Mouse (Mus musculus) spleen, postnatal 10 days (tissue): ENCODE results near the gene Aplp2.
A peak's percentile ranks its signal among the peaks of the same experiment; 100 is the strongest.

Experiments
- DNase-seq, 2 experiments: peaks; one replicate each; pipeline ENCODE4 v3.0.0; 2021 to 2022; ENCODE audit warnings: low spot score in 2 of 2

Gene Aplp2

DNA sequence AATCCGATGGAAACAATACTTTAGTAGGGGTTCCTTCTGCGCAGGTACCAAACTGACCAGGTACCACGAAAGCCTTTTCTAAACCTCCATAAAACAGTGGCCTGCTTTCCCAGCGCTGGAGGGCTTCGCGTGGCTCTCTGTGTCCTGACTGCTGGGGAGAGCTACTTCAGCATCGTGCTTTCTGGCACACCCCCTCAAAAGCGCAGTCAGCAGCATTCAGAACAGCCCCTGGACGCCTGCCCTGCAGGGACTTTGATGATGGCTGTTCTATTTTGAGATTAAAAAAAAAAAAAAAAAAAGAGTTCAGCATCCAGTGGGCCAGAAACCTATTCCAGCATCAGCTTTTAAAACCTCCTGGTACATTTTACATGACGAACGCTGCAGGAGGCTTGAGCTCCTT is 14.2 kb upstream of the Aplp2 start:
- no peak for DNase-seq

DNA sequence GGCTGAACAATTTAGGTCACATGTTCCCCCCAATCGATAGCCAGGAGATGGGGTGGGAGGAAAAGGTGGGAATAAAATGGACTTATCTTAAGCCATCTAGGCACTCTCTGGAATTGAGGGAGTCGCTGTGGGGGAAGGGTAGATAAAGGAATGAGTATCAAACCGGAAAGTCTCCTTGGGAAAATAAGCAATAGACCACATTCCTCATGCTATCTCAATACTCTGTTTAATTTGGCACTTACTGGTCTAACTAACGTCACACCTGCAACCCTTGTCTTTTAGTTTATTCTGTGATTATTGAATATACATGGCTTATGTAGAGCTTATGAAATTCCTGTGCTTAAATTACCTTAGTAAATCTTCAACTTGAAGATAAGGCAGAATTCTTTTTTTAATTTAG is 11.9 kb upstream of the Aplp2 start:
- no peak for DNase-seq

DNA sequence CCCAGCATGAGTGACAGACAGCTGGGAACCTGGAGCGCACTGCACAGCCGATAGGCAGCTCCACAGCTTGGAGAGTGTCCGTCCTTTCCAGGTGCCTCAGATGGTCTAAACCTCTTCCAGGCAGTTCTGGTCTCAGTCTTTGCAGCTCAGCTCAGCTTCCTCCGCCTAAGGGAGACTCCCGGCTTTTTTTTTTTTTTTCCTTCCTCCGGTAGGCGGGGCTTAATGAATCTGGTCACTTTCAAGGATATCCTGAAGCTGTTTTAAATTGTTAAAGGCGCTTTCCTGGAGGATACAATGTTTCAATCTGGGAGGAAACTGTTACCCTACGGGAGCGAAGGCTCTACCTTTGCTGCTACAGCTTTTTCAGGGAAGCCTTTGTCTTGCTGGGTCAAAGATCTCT is 9.6 kb upstream of the Aplp2 start:
- DNase-seq: no peak

DNA sequence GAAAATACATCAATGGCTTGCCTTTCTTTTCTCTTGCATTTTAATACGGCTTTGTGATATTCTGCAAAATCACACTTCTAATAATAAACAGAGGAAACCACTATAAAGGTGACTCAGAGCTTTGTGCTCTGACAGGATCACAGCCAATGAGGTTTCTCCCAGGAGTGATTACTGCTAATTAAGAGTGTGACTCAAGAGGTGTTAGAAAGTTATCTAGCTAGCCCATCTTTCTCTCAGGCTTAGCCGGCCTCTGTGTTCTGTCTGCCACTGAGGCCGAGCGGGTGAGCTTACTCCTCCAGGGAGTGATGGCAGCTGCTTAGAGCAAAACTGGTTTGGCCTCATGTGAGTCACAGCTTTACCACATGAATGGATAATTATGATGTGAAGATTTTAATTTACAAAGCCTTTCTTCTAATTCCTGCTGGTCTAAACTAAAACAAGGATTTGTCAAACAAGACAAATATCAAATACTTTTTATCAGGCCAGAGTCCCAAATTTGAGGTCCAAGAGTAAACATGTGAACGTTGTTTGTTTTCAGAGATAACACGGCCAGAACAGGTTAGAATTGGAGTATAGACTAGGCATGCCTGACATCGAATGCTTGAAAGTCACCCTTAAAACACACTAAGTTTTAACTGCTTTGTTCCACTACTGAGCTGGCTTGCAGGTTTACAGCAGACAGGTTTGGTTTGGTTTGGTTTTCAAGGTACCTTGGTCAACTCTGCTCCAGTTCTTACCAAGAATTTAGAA is 6.2 kb upstream of the Aplp2 start:
- DNase-seq: no peak

DNA sequence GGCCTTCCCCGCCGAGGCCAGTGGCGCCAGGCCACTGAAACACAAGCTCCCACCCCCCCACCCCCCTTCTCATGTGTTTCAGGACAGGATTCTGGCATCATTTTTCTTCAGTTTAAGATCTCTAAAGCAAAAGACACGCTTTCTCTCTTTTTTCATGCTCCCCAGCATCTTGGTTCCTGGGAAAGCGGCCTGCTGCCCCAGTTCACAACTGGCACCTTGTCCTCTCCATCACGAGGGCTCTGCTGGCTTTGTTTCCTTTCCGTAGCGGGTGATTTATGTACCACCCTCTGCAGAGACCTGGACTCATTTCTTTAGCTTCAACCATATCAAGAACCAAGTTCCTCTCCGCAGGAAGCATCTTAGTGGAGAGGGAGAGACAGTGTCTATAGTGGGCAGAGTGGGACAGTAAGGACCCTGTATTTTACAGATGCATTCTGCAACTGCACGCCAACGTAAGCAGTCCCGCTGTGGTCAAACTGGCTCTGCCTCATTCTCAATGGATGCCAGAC is 939 bp upstream of the Aplp2 start:
- no peak for DNase-seq

DNA sequence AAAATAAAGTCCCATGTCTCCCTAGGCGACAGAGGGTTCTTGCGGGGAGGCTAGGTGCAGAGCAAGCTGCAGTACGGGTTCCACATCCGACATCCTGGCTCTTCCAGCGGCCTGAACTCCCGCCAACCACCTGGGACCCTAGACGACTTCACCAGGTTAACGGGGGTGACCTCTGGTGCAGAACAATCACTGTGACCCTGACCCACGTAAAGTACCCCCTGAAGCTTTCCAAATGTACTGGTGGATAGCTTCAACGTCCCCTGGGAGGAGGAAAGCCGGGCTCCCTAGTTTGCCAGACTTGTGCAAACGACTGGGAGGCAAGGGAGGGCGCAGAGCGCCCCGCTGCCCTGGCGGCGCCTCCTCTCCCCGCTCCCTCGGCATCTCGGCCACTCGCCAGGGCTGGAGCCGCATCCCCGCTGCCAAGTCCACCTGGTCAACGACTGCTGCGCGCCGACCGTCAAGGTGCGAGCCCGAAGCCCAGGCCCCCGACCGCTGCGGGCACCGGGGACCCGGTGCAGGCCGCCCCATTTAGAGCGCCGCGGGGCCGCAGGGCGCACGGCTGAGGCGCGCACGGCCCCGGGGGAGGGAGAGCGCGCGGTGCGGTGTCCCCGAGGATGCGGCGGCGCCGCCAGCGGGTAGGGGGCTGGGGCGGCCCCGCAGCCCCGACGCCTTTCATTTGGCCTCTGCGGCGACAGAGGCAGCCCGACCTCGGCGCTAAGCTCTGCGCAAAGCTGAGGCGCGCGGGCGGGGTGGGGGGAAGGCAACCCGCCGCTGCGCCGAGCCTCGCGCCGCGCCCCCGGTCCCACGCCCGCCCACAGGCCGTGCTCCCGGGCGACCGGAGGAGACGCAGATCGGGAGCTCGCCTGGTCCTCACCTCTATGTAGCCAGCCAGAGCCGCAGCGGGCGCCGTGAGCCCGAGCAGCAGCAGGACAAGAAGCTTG is 596 bp downstream of the Aplp2 start:
- peak; percentile 58 to 63 for DNase-seq

DNA sequence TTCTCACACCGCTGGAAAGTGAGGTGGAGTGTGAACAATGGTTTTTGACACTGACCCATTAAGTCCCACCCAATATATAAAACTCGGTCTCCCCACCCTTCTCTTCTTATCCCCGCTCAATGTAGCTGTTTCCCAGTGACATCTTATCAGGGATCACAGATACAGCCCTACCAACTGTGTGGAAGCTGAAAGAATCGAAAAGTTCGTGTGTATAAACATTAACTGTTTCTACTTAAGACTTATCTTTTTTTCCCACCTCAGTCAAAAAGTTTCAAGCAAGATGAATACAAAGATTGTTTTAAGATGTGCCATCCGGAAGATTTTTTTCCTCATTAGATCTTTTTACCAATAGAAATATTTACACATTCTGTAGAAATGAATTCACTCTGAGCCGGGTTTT is 1.5 kb downstream of the Aplp2 start:
- no peak for DNase-seq

DNA sequence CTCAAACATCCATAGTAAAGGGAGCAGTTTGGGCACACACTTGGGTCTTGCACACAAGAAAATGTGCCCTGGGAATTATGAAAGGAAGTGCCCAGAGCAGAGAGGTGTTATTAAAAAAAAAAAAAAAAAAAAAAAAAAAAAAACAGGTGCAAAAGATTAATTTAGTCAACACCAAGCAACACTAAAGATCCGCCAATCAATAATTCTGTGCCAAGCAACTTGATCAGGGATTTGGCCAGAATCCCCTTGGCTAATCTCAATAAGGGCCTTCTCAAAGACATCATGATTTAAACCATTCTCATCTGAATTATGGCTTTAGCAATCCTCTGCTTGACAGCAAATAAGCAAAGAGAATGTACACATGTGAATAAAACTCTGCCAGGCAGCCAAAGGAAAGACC is 2.1 kb downstream of the Aplp2 start:
- DNase-seq: no peak

DNA sequence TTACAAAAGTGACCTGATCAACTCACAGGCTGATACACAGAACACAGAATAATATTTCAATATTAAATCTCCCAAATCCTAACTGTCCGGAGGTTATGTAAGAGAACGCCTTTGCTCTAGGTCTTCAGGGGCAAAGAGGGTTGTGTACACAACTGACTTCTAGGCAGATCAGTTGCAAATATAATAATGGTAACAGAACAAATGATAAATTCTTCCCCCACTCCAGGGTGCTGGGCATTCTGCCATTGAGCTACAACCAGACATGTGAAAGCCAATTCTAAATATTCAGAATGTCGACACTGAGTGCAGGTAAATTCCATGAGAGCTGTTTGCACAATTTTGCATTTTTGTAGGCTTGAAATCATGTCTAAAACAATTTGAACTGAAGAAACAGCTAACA is 3.9 kb downstream of the Aplp2 start:
- no peak for DNase-seq

DNA sequence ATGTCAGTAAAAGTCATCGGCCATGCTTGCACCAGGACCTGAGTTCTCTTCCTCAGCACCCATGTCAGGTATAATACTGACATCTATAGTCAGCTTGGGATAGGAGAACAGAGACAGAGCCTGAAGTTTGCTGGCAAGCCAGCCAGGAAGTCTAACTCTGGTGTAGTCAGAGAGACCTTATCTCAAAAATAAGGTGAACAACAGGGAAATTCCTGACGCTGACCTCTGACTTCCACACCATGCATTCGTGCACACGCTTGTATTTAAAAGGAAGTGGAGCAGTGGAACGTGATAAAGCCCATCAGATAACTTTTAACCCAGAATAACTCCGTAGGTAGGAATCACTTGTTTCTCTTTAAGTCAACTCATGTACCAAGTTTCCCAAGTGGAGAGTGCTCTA is 6.9 kb downstream of the Aplp2 start:
- DNase-seq: no peak

DNA sequence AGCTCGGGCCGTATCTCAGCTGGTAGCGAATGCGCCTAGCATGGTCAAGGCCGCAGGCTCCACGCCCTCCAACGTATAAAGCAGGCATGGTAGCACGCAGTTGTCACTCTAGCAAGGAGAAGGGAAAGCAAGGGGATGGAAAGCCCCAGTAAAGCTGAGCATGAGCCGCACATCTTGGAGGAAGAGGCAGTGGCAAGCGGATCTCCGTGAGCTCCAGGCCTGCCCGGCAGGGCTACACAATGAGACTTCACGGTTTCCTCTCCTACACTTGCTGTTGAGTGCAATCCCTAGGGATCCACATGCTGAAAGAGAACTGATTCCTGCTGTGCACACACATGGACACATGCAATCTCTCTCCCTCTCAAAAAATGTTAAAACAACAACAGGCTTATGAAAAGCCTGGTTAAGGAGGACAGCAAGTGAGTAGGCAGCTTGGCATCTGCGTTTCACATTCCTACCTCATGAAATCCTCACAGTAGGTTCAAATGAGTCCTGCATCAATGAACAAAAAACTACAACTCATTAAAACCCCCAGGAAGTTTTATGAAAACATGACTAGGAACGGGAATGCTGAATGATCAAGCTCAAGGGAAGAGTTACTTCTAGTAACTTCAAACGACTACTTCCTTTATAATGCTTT is 7.9 kb downstream of the Aplp2 start:
- DNase-seq: no peak

DNA sequence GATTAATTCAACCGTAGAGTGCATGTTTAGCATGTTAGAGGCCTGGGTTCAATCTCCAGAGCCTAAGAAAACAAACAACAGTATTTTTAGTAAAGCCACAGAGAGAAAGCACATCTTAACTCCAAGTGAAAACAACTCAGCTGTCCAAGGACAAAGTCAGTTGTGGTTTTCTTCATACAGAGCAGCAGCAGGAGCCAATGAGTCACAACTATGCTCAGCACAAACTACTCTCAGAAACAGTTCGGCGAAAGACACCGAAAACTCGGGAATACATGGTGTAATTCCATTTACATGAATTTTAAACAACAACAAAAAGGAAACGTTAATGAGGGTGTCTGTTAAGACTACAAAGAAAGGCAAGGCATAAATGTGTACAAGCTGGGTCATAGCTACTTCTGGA is 8.5 kb downstream of the Aplp2 start:
- DNase-seq: no peak

DNA sequence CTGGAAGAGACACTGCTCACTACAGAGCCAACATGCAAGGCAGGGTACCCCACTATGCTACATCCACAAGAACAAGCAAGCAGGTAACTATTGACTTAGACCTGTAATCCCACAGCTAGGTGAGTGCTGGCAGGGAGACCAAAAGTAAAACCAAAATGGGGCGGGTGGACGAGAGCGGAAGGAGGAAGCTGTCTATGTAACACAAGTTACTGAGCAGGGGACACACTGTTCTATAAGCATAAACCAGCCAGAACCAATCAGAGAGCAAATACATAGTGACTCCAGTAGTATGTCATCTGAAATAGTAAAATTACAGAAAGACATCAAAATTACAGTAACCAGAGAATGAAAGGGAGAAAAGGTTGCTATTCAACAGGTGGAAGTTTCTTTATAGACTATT is 13.0 kb downstream of the Aplp2 start:
- no peak for DNase-seq

DNA sequence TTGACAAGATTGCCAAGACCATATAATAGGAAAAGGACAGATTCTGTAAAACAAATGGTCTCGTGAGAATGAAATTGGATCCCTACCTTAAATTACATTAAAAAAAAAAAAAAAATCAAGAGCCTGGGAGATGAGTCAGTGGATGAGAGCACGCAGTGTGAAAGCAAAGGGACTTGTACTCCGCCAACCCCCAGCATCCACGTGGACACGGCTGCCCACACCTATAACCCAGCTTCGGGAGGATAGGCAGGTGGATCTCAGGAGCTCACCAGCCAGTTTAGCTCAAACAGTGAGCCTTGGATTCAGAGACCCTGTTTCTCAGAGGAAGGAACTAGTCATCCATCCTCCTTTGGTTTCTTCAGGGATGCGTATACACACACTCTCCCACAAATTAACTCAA is 13.8 kb downstream of the Aplp2 start:
- DNase-seq: no peak

DNA sequence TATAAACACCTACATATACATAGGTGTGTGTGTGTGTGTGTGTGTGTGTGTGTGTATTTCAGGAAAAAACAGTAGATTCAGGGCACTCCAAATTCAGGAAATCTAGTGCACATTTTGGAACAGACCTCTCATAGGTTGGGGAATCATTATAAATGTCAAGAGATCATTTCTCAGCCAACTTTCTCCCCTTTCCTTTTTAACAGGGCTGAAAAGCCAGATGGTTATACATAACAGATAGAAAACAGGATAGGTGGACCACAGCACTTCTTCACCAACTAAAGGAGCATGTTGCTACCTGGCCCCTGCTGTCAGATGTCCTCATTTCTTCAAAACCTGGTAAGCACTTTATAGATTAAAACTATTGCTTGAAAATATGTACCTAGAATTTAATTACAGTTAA is 14.9 kb downstream of the Aplp2 start:
- no peak for DNase-seq

DNA sequence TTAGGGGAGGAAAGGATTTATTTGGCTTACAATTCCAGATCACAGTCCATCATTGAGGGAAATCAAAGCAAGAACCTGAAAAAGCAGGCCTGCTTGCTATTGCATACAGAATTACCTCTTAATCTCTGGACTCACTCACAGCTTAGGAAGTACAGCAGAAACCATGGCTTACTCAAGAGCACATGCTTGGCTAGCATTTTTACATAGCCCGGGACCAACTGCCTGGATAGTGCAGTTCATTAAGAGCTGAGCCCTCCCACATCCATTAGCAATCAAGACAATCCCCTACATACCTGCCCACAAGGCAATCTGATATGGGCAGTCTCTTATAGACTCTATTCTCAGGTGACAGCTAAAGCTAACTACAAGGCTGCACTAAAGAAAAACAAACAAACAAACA is 16.0 kb downstream of the Aplp2 start:
- DNase-seq: no peak

DNA sequence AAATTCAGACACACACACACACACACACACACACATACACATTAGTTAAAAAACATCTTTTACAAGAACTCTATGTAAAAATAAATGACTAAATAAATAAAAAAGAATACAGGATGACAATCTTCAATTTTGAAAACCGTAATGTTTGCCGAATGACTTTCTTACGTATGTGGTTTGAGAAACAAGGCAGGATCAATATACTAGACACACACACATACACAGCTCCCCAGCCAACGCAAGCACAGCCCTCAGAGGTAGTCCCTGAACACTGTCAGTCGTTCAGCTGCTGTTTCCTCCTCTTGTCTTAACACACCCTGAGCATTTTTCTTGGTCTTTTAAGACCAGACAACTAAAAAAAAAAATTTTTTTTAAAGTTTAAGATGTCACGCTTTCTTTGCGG is 19.2 kb downstream of the Aplp2 start:
- DNase-seq: no peak

DNA sequence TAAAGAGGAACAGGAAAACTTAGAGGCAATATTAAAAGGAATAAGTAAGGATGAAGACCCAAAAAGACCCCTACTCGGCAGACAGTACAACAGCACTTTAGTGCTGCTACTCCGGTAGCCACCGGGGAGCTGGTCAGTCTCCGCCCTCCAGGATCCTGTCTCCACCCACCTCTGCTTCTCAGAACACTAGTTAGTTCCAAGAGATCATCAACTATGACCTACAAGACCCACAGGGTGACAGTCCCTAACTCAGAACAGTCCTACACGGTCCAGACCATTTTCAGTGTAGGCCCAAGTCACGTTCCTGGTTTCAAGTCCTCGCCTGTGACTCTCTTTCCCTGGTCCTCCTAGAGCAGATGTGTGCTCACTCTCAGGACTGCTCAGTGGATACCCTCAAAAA is 20.1 kb downstream of the Aplp2 start:
- DNase-seq: no peak

DNA sequence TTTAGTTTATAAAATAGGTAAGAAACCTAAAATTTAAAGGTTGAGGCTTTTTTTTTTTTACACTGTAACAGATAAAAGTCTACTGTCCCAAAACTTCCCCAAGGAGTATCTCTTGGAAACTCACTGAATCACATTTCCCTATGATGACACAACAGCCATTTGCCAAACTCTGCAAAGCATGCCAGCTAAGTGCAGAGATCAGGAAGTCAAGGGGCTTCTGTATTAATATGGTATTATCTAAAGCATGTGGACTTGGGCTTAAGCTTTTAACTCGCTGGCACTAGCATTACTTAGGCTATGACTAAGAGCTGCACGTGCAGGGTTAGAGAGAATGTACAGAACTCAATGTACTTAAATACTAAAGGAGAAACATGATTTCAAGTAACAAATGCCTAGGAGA is 22.4 kb downstream of the Aplp2 start:
- no peak for DNase-seq

DNA sequence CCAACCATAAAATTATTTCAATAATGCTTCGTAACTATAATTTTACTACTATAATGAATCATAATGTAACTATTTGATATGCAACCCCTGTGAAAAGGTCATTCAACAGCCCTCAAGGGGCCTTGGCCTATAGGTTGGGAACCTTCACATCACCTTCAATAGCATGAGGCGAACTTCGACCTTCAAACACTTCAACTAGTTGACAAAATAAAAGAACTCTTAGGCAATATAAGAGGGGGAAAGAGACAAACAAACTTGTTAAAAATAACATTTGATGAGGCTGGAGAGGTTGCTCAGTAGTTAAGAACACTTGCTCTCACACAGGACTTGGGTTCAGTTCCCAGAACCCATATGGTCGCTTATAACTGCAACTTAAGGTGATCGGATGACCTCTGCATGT is 27.2 kb downstream of the Aplp2 start:
- no peak for DNase-seq

DNA sequence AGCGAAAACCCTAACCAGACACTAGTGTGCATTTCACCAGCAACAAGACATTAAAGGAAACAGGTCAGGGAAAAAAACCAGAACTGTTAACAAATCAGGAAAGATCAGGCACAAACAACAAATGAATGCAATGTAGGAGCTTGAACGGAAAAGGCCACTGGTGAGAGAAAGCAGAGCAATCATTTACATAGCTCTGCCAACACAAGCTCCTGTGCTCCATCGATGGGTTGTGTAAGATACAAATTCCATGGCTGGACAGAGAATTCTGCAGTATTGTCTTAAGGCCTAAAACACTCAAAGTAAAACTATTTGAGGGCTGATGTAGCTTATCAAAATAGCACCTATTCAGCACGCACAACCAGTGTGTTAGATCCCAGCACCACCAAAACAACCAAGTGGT is 28.6 kb downstream of the Aplp2 start:
- DNase-seq: no peak

DNA sequence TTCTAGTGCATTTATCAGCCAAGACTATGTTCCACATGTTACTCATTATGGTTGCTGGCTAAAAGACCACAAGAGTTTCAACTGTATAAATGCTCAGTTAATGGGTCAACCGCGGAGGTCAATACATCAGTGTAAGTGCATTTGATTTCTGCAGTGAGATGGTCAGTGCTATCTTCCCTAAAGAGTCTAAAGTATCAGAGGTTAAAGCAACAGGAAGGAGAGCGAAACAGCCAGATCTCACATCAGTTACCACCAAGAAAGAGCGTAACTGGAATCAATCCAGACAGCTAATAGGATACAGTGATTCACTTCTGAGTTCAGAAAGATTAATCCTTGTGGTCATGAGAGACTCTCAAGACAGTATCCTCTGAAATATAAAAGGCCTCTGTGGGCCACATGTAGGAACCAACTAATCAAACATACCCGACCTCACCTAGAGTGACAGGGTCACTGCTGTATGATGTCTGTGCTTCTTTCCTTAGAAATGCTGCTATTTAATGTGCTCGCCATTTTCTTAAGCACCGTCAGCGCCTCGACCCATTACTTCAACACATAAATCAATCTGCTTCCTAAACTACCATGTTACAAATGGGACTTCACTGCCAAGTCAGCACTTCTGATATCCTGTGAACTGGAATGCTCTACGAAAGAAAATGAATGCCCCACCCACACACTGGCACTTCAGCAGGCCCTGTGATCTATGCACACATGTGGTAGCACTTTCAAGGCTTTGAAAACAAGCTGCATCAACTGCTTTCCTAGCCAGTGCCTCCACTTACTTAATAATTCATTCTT is 30.1 kb downstream of the Aplp2 start:
- DNase-seq: no peak
